Comparison of ENCODE assay signal across 7 mouse cellular contexts in the genomic region with DNA sequence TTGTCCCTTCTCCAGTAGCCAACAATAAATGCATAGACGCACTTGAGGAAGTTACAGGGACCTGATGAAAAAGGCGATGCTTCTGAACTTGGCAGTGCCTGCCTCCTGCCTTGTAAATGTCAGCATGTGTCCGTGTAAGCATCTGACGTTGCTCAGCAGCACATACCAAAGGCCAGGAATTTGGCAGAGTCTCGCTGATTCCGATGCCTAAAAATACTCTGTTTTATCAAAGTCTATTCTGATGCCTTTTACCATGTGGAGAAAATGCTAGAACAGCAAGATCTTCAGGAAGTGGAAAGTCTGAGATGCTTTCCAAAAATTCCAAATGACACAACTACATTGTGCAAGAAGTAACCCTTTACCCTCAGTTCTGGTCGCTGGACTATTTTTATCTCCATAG.
DNase-seq lines count a peak whose midpoint lies in the region; ATAC-seq lines count a peak whose summit lies in the region.

No protein-coding gene starts in this region.

- H3K36me3 ChIP-seq in midbrain, embryonic 14.5 days (ENCODE audit: control insufficient read depth, insufficient read depth, low read length), result no peaks in the 10 kb centered on the region
- H3K36me3 ChIP-seq in midbrain, embryonic 11.5 days (ENCODE audit: control insufficient read depth, insufficient read depth, low read length), result no peaks in the 10 kb centered on the region

- no peak for ATAC-seq in midbrain, embryonic 14.5 days (ENCODE audit: low FRiP score, low TSS enrichment)
- no peak for ATAC-seq in midbrain, embryonic 11.5 days (ENCODE audit: low FRiP score)

- H3K9ac ChIP-seq in midbrain, embryonic 14.5 days (replicated peaks; ENCODE audit: low read length), result no peak overlapping the region
- no peak overlapping the region for H3K9ac ChIP-seq in midbrain, embryonic 11.5 days (ENCODE audit: low read length)

- peak; percentile 41 for DNase-seq in midbrain, embryonic 14.5 days
- DNase-seq in midbrain, embryonic 11.5 days (ENCODE audit: low spot score, missing footprints), result no peak
- peak; percentile 38 to 43 for DNase-seq in cerebellum, adult 18-20 months
- DNase-seq in heart, adult 11 months, result peak; percentile 99
- peak; percentile 79 for DNase-seq in kidney, postnatal 14 days
- DNase-seq in lung, postnatal 4 days, result peak; percentile 70 to 88
- no peak for DNase-seq in thymus, postnatal 14 days

- H3K4me3 ChIP-seq in midbrain, embryonic 14.5 days (replicated peaks; ENCODE audit: low read depth, low read length), result no peak overlapping the region
- no peak overlapping the region for H3K4me3 ChIP-seq in midbrain, embryonic 11.5 days (ENCODE audit: low read depth, low read length)

- WGBS in midbrain, embryonic 14.5 days, result 65% methylated on average over 7 of the region's 7 CpGs
- 75% methylated on average over 7 of the region's 7 CpGs for WGBS in midbrain, embryonic 11.5 days

- H3K4me1 ChIP-seq in midbrain, embryonic 14.5 days (ENCODE audit: control insufficient read depth, insufficient read depth, low read length), result 0 out of 2 replicates have a peak, but pooled peaks cover 2% of the 10 kb centered on the region
- no peaks in the 10 kb centered on the region for H3K4me1 ChIP-seq in midbrain, embryonic 11.5 days (ENCODE audit: control insufficient read depth, insufficient read depth, low read length)

- no peak overlapping the region for H3K27ac ChIP-seq in midbrain, embryonic 14.5 days (replicated peaks; ENCODE audit: low read depth, low read length)
- H3K27ac ChIP-seq in midbrain, embryonic 11.5 days (ENCODE audit: low read depth, low read length), result no peak overlapping the region

- H3K27me3 ChIP-seq in midbrain, embryonic 14.5 days (ENCODE audit: control insufficient read depth, insufficient read depth, low read length), result no peaks in the 10 kb centered on the region
- no peaks in the 10 kb centered on the region for H3K27me3 ChIP-seq in midbrain, embryonic 11.5 days (ENCODE audit: control insufficient read depth, insufficient read depth, low read length)

- no peaks in the 10 kb centered on the region for H3K9me3 ChIP-seq in midbrain, embryonic 14.5 days (ENCODE audit: control insufficient read depth, low read length)
- H3K9me3 ChIP-seq in midbrain, embryonic 11.5 days (ENCODE audit: control insufficient read depth, low read length), result no peaks in the 10 kb centered on the region

- H3K4me2 ChIP-seq in midbrain, embryonic 14.5 days (ENCODE audit: low read length), result no peak overlapping the region
- no peak overlapping the region for H3K4me2 ChIP-seq in midbrain, embryonic 11.5 days

Comparison
In these comparisons a context has a peak if more than half of its experiments do, and no peak if none do; other contexts are left out.
1. DNase-seq: peak in midbrain, embryonic 14.5 days (single experiment), cerebellum, adult 18-20 months (2 of 2), heart, adult 11 months (single experiment), kidney, postnatal 14 days (single experiment) and lung, postnatal 4 days (2 of 2); none in midbrain, embryonic 11.5 days (single experiment) and thymus, postnatal 14 days (single experiment).